Mouse (Mus musculus) stomach, postnatal 0 days (tissue): Measurements from ENCODE around the gene Zfp641. TPM values are rescaled to one million over a fixed set of nuclear protein-coding genes. Genes with fewer than 3 reads are reported as not detected.

ENCODE experiments used
- ATAC-seq: fragments of 200-750 bp; cut with Nextera tagmentation; 2 replicates; pipeline ENCODE4 v1.8.0; 2017; ENCODE audit not compliant: low FRiP score, low TSS enrichment
- DNase-seq: peaks from one replicate; pipeline ENCODE4 v3.0.0-alpha.2; 2016; ENCODE audit warnings: low spot score
- H3K27ac ChIP-seq: fragments of 300-500 bp; sonication (generic); replicated peaks from 2 replicates; pipeline ENCODE4 v1.5.1; 2014; ENCODE audit warnings: mild to moderate bottlenecking, control low read depth
- H3K27me3 ChIP-seq: fragments of 300-500 bp; sonication (generic); 2 replicates; pipeline ENCODE4 v1.6.1; 2014; ENCODE audit warnings: low read length; ENCODE audit not compliant: control insufficient read depth, insufficient read depth
- H3K36me3 ChIP-seq: fragments of 300-500 bp; sonication (generic); 2 replicates; pipeline ENCODE4 v1.6.1; 2014; ENCODE audit warnings: low read length, mixed read lengths; ENCODE audit not compliant: control insufficient read depth, insufficient read depth
- H3K4me1 ChIP-seq: fragments of 300-500 bp; sonication (generic); replicated peaks from 2 replicates; pipeline ENCODE4 v1.6.1; 2014; ENCODE audit warnings: antibody characterized with exemption; ENCODE audit not compliant: control insufficient read depth, insufficient read depth
- H3K4me2 ChIP-seq: fragments of 300-500 bp; sonication (generic); replicated peaks from 2 replicates; pipeline ENCODE4 v1.6.1; 2014; ENCODE audit warnings: low read depth, mild to moderate bottlenecking, control low read depth, moderate library complexity
- H3K4me3 ChIP-seq: fragments of 300-500 bp; sonication (generic); 2 replicates; pipeline ENCODE4 v1.5.1; 2014; ENCODE audit warnings: low read depth, low read length, control low read depth
- H3K9ac ChIP-seq: fragments of 300-500 bp; sonication (generic); 2 replicates; pipeline ENCODE4 v1.6.1; 2014; ENCODE audit warnings: mild to moderate bottlenecking, low read length, control low read depth, mixed read lengths
- H3K9me3 ChIP-seq: fragments of 300-500 bp; sonication (generic); 2 replicates; pipeline ENCODE4 v1.6.1; 2016; ENCODE audit warnings: low read length; ENCODE audit not compliant: control insufficient read depth
- CTCF ChIP-seq: IDR thresholded peaks from 2 replicates; pipeline ENCODE4 v1.5.1; 2016; ENCODE audit warnings: antibody characterized with exemption, low read depth, mild to moderate bottlenecking, moderate library complexity
- EP300 ChIP-seq: optimal IDR thresholded peaks from 2 replicates; pipeline ENCODE3; 2016; ENCODE audit warnings: antibody characterized with exemption
- WGBS: fragments of 180-500 bp; shearing (Covaris S2); extraction: QIAGEN DNeasy Blood & Tissue Kit; methylation state at CpG from one replicate; pipeline ENCODE4 v1.1.7; 2014; 5-methylcytosine and 5-hydroxymethylcytosine counted together
- polyA plus RNA-seq: library from polyadenylated mRNA; unstranded; fragments of >200 nt; fragmentation: Nextera tagmentation; extraction: Ambion mirVana; gene quantifications from 2 replicates; pipeline ENCODE4 v1.2.1, GENCODE M21; 2015

Gene Zfp641
- 0.22 and 0.30 TPM in 2 replicates for polyA plus RNA-seq

DNA sequence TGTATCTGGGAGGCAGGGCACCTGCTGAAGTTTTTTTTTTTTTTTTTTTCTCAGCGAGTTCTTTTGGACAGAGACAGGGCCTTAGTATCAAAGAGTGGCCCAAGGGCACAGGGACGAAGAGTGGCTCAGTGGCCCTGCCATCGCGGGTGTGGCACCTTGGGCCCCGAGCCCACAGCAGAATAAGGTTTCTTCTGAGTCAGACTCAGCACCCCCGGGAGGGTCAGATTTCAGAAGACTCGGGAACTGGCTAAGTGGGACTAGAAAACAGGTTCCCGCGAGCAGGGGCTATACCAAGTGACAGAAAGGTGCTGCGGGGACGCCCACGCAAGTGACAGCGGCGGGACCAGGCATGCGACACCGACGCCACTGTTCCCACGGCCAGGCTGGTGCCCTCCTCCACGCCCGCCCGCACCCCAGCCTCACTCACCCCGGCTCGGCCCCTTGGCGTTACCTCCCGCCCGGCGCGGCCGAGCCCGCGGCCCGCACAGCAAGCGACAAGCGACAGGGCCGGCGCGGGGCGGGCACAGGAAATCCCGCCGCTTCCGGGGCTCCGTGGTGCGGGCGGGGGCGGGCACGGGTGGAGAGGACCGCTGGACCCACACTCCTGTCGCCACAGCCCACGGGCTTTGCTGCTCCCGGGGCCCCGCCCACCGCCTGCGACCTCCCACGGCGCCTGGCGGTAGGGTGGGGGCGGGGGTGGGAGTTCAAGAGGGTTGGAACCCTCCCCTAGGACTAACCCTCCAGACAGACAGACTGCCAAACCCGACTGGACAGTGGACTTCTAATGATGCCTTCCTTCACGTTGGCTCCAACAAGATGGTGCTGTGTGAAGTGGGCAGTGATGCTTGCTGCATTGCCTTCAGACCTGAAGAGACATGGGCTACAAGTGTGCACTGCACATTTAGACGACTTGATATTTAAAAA, at the start of gene Zfp641:
Gene Zfp641 (minus strand): TSS at position 534 of the 924 bp plus-strand sequence.
- no peak for TF ChIP-seq EP300
- TF ChIP-seq CTCF = no peak
- peak within 1 kb of the TSS; percentile 95 for H3K4me2 ChIP-seq
- H3K36me3 ChIP-seq = no peaks in the 10 kb centered on the region
- ATAC-seq (peak; percentile 63), DNase-seq (peak; percentile 50)
- H3K9me3 ChIP-seq = no peaks in the 10 kb centered on the region
- peak within 1 kb of the TSS; percentile 64 for H3K9ac ChIP-seq
- 3% methylated on average over 39 of the region's 60 CpGs for WGBS
- no peak within 1 kb of the TSS for H3K27ac ChIP-seq
- H3K27me3 ChIP-seq = no peaks in the 10 kb centered on the region
- peak within 1 kb of the TSS; percentile 58 for H3K4me3 ChIP-seq
- H3K4me1 ChIP-seq = no peaks in the 10 kb centered on the region

DNA sequence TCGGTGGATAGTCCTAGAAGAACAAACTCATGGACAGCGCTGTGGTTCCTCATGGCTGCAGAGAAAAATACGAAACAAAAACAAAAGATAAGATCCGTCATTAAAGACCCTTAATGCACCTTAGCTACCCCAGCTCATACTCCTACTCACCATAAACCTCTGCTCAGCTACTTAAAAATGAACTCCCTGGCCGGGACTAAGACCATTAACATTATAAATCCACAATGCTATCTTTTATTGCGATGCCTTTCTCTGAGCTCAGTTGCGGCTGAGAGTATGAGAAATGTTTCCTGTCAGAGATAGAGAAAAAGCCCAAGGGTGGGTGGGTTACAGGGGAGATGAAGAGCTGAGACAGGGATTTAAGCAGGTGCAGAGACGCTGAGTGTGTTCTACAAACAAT, 44.9 kb upstream of the Zfp641 start, which contains the start of gene Olfr284:
Gene Olfr284 (minus strand): TSS at position 101 of the 400 bp plus-strand sequence.
- ATAC-seq = no peak
- Histone ChIP-seq H3K27ac (no peak within 1 kb of the TSS), H3K27me3 (no peaks in the 10 kb centered on the region), H3K4me2 (no peak within 1 kb of the TSS), H3K36me3 (no peaks in the 10 kb centered on the region), H3K4me3 (no peak within 1 kb of the TSS), H3K4me1 (no peaks in the 10 kb centered on the region), H3K9ac (no peak within 1 kb of the TSS), H3K9me3 (no peaks in the 10 kb centered on the region)
- 64% methylated on average over 8 of the region's 8 CpGs for WGBS
- TF ChIP-seq EP300 (no peak), CTCF (no peak)
- no peak for DNase-seq

DNA sequence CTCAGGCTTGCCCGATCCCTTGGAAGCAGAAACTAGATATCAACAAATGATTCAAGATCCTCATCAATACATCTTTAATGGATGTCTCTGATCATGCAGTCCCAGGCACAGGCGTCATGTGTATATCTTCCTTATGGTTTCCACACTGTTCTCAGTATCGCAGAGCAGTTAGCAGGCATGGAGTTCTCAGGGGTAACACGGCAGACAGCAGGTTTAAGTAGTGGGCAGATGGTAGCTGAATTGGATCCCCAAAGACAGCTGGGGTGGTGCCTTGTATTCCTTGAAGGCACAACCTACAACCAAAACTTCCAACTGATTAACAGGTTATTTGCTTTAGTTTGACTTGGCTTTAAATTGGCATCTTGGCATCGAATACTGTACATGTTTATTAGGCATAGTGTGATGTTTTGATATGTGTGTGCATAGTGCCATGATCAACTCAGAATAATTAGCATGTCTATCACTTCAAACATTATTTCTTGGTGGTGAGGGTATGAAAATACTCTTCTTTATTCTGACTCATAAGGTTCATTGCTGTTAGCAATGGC, 21.3 kb upstream of the Zfp641 start, which contains the start of gene Olfr285:
Gene Olfr285 (minus strand): TSS at position 177 of the 548 bp plus-strand sequence.
- no peaks in the 10 kb centered on the region for H3K9me3 ChIP-seq
- no peaks in the 10 kb centered on the region for H3K4me1 ChIP-seq
- H3K4me2 ChIP-seq = no peak within 1 kb of the TSS
- H3K27me3 ChIP-seq = no peaks in the 10 kb centered on the region
- H3K4me3 ChIP-seq = no peak within 1 kb of the TSS
- H3K27ac ChIP-seq = no peak within 1 kb of the TSS
- DNase-seq (no peak), ATAC-seq (no peak)
- 83% methylated on average over 5 of the region's 5 CpGs for WGBS
- H3K9ac ChIP-seq = no peak within 1 kb of the TSS
- no peak for TF ChIP-seq CTCF
- TF ChIP-seq EP300 = no peak
- no peaks in the 10 kb centered on the region for H3K36me3 ChIP-seq

DNA sequence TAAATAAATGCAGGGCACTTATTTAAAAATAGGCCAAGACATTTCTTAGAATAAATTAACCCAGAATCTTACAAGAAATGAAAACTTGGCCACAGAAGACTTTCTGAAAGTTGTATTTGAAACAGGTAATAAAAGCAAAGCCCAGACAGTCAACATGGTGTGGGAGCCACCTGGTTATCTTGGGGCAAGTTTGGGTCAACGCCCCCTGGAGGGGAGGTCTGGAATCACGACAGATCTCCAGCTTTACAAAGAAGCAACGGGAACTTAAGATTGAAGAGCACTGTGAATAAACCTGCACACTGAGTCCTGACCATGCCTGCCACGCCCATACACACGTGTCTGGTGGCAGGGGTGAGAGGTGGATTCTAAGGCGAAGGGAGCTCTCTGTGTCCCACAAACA, 19.7 kb upstream of the Zfp641 start:
- Histone ChIP-seq H3K36me3 (no peaks in the 10 kb centered on the region), H3K9me3 (no peaks in the 10 kb centered on the region), H3K9ac (no peak overlapping the region), H3K27ac (no peak overlapping the region), H3K27me3 (no peaks in the 10 kb centered on the region), H3K4me1 (no peaks in the 10 kb centered on the region), H3K4me3 (no peak overlapping the region), H3K4me2 (no peak overlapping the region)
- ATAC-seq (no peak), DNase-seq (no peak)
- 40% methylated on average over 6 of the region's 6 CpGs for WGBS
- TF ChIP-seq EP300 = no peak
- TF ChIP-seq CTCF = peak; percentile 16; the same call in 1 of the 2 replicates

DNA sequence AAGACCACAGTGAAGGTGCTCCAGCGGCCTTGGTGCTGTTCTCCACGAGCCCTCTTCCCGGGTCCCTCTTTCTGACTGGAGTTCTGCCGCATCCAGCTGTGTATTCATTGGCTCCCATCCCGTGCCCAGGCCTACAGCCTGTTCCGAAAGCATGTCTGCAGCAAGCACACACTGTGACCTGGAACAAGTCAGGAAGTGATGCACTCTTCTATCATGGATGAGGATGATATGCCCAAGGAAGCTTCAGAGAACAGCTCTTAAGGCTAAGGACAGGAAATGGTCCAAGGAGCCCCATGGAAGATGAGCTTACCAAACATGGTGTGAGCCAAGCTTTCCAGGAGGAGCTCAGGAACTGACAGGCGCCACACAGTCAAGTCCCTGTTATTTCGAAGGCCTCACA, 2.3 kb downstream of the Zfp641 start:
- H3K9ac ChIP-seq = no peak overlapping the region
- DNase-seq (no peak), ATAC-seq (no peak)
- no peaks in the 10 kb centered on the region for H3K36me3 ChIP-seq
- no peak overlapping the region for H3K27ac ChIP-seq
- no peak overlapping the region for H3K4me3 ChIP-seq
- no peak overlapping the region for H3K4me2 ChIP-seq
- no peaks in the 10 kb centered on the region for H3K27me3 ChIP-seq
- H3K9me3 ChIP-seq = no peaks in the 10 kb centered on the region
- TF ChIP-seq EP300 (no peak), CTCF (no peak)
- WGBS = 93% methylated on average over 8 of the region's 8 CpGs
- no peaks in the 10 kb centered on the region for H3K4me1 ChIP-seq

DNA sequence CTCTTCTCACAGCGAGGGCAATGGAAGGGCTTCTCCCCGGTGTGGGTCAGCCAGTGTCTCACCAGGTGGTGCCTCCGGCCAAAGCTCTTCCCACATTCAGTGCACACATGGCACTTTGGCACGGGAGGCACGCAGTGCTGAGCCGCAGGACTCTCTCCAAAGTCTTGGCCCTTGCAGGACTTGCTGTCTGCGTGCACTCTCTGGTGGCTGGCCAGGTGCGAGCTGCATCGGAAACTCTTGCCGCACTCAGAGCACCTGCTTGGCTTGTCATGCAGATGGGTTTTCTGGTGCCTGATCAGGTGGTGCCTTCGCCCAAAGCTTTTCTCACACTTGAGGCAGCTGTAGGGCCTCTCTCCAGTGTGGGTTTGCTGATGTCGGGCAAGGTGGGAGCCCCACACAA, 7.4 kb downstream of the Zfp641 start:
- no peak overlapping the region for H3K4me3 ChIP-seq
- no peaks in the 10 kb centered on the region for H3K9me3 ChIP-seq
- no peak overlapping the region for H3K4me2 ChIP-seq
- WGBS = 78% methylated on average over 12 of the region's 12 CpGs
- no peaks in the 10 kb centered on the region for H3K27me3 ChIP-seq
- H3K4me1 ChIP-seq = no peaks in the 10 kb centered on the region
- TF ChIP-seq CTCF (no peak), EP300 (no peak)
- no peaks in the 10 kb centered on the region for H3K36me3 ChIP-seq
- H3K27ac ChIP-seq = no peak overlapping the region
- H3K9ac ChIP-seq = no peak overlapping the region
- no peak for DNase-seq
- ATAC-seq = no peak
